Mouse (Mus musculus): ENCODE measurements at regions not wholly inside any gene's neighbourhood (a gene's known extent, or its start where the extent isn't known, plus 50 kb on each side); places are given as distances from the start of the nearest gene placed in this dataset.

DNA sequence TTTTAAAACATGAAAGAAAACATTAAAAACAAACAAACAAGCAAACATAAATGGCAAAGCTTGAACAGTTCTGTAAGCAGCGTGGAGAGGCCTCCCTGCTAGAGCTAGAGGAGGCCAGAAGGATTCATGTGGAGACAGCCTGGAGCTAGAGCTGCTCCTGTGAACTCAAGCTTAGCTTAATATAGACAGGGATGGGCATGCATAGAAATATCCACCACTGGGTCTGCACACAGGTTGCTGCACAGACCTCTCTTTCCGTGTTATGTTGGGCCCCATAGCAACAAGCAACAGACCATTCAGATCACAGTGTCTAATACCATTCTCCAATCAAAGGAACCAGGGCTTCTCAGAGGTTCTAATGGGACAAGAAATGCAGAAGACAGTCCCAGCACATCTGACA, 122.9 kb upstream of the Magi3 start:
- DNase-seq (ENCODE audit: low spot score), result no peak

DNA sequence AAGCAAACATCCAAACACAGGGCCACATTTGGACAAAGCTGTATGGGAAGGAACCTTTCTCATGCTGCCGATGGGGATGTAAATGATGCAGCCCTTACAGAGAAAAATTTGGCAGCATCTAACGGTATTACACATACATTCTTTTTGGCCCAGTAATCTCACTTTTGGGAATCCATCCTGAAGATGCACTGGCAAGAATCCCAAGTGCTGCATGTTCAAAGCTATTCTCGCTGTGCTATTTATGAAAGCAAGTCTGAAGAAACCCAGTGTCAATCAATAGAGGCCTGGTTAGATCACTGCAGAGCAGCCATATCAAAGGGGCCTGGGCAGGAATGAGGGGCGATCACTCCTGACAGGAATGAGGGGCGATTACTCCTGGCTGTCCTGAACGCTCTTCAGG, 122.0 kb upstream of the Magi3 start:
- DNase-seq (ENCODE audit: low spot score), result no peak

DNA sequence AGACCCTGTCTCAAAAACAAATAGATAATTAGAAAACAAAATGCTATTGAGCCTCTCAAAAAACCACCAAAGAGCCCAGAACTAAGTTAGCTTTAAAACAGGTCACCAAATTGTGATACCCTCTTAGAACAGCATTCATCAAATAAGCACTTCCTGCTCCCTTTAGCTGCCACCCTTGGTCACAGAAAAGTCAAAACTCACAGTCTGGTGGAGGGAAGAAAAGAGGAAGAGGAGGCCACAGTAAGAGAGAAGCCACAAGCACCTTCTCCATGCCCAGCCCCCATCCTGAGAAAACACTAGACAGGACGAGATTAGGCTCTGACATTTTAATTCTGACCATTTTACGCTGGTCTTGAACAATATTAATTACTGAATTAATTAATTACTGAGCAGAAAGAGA, 120.2 kb upstream of the Magi3 start:
- DNase-seq (ENCODE audit: low spot score), result no peak

DNA sequence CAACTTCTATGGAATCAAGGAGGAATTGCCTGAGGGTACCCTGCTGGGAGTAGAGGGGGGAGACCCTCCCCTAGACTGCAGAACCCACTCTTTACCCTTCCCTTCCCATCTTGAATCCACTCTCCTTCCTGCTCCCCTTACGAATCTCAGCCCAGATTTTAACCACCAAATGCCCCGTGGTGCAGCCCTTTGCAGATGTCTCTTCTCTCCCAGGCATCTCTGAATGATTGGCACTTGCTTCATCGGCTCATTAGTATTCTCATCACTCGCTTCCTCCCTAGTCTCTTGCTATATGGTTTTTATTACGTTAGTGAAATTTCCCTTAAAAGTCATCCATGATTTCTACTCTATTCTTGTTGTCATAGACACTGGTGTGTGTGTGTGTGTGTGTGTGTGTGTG, 116.7 kb upstream of the Magi3 start:
- DNase-seq (ENCODE audit: low spot score), result no peak

DNA sequence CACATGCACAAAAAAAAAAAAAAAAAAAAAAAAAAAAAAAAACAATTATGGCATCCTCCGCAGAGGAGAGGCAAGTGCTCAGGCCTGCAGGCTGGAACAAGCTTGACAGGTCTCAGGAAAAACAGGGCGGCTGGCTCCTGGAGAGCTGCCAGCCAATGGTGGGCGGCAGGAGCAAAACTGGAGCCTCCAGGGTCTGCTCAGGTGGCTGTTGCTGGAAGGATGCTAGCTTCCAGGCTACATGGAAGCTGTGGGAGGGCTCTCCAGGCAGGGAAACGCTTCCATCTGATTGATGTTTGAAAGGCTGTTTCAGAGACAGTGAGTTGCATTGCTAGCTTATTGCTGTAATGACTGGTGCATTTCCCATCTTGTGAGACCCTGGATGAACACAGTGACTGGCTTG, 116.1 kb upstream of the Magi3 start:
- peak; percentile 42 for DNase-seq (ENCODE audit: low spot score)

DNA sequence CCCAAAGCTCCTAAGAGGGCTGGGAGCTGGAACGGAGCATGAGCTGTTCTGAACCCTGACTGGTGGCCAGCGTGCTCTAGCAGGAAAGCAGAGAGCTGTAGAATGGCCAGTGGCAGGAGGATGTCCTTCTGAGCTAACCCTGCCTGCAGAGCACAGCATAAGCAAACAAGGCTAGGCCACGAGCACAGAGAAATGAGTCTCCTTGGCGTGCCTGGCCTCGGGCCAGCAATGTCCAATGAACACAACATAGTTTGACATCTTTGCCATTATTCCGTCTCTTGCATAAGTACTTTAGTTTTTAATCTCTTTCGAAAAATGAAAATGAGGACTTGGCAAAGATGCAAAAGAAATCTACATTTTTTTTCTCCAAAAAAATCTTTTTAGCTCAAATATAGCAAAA, 114.6 kb upstream of the Magi3 start:
- DNase-seq (ENCODE audit: low spot score), result no peak

DNA sequence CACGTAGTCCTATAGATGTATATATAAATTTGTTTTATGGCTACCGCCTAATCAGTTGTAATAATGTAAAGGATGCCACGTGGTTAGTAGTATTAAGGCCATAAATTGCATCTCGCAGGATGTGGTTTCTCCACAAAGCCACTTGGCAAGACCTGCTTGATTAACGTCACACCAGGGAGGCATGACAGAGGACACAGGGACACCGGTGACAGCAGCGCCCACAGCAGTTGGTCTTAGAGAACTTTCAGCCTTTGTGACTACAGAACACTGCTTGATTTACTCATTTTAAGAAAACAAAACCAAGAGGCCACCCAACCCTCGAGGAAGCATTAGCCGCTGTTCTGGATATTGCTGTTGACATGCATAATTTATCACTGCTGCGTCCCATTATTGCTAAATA, 113.2 kb upstream of the Magi3 start:
- DNase-seq (ENCODE audit: low spot score), result no peak

DNA sequence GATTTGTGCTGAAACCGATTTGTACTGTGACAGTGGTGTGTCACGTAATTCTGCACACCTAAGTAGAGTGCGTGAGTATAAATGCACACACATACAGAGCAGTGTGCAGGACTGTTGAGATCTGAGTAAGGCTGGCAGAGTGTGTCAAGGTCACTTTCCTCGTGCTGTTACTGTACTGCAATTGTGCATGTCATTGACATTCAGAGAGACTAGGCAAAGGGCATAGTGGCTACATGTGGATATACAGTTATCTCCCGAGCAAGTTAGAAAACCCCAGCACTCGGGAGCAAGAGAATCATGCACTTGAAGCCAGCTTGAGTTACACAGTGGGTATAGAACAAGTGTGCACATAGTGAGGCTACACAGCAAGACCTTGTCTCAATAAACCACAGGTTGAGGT, 110.5 kb upstream of the Magi3 start:
- no peak for DNase-seq (ENCODE audit: low spot score)

DNA sequence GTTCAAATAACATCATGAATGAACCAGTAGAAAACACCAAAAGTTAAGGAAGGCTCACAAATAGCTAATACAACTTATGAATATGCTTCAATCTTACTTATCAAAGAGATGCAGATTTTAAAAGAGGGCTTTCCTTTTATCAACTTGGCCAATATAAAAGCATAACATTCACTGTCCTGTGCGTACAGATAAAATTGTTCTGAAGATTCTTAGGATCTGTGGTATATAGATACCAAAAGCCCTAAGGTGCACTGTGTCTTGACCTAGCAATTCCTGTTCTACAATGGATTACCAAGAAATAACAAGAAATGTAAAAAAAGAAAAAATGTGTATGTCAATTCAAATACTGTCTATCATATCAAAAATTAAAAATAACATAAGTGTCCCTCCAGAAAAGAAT, 107.7 kb upstream of the Magi3 start:
- DNase-seq (ENCODE audit: low spot score), result no peak

DNA sequence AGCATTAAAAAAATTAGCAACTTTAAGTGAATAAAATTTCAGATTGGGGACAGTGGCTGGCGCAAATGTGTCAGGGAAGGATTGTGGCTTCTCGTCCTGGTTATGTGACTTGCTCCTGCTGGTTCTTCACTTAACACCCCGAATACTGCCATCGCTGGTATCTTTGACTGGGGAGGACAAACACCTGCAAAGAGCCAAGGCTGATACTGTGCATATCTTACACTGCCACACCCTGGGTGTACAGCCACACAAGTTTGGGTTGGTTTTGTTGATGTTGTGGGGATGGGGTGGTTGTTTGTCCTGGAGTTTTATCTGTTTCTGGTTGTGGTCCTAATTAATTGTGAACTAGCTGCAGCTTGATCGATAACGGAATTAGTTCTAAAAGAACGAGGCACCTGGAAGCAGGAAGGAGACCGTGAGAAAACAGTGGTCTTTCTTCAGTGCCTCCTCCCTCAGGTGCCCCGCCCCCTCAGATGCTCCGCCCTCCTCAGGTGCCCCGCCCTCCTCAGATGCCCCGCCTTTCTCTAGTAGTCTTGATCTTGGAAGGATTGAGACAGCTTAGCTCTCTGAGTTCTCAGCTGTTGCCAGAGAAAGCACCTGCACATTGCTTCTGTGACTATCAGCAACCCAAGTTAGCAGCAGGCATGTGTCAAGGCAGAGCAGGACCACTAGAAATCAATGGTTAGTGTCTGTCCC, 107.0 kb upstream of the Magi3 start:
- DNase-seq (ENCODE audit: low spot score), result no peak

DNA sequence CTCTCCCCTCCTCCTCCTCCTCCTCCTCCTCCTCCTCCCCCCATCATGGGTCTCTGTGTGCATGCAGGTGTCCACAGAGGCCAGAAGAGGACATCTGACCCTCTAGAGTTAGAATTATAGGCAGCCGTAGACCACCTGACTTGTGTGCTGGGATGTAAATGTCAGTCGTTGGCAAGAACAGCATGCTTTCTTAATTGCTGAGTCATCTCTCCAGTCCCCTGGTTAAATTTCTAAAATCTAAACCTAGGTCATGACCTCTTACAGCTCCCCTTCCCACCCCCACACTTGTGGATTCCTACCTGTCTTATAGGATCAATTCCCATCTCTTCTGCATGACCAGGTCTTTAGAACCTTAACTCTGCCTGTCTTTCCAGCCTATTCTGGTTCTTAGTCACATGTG, 102.4 kb upstream of the Magi3 start:
- DNase-seq (ENCODE audit: low spot score), result no peak

DNA sequence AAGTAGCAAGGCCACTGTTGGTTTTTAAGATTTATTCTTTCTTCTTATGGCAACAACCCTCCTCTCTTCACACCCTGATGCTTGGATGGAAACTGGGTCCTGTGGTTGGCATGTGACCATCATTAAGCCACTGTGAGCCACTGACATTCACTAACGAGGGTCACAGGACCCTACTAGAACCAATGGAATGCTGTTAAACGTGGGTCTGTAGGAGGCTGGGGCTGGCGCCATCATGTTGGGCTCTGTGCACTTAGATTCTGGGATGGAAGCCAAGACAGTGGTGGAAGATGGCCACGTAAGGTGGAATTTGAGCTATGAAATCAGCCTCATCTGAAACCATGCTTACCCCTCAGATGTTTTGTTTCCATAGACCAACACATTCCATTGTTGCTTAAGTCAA, 100.2 kb upstream of the Magi3 start:
- no peak for DNase-seq (ENCODE audit: low spot score)

DNA sequence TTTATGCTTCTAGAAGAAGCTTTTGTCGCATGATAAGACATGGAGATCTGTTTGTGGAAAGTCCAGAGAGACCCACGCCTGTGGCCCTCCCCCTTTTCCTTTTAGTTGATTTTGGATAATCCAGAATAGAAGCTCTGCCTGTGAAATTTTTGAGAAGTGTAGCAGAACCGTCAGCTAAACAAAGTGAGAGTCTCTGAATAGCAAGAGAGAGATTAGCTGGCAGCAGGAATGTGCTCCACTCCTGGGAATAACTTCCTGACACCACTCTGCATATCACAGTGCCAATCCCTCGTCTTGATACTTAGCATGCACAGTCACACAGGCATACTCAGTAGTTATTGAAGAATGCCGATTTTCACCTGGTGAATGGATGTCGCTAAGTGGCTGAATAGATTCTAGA, 99.2 kb upstream of the Magi3 start:
- DNase-seq (ENCODE audit: low spot score), result no peak

DNA sequence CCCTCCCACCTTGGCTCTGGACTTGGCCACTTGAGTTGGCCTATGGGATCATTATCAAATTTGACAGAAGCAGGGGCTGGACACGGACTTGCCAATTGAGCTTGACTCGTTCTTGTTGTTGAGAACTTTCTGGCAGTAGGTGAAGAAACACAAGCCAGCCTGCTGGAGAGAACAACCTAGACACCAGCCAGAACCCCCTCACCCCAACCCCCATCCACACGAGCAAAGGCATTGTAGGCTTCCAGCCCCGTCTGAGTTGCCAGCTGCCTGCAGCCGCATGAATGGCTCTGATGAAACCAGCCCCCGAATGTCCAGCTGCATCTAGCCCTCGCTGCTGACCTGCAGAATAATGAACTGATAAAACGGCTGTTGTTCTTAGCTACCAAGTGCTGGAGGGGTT, 98.7 kb upstream of the Magi3 start:
- DNase-seq (ENCODE audit: low spot score), result no peak

DNA sequence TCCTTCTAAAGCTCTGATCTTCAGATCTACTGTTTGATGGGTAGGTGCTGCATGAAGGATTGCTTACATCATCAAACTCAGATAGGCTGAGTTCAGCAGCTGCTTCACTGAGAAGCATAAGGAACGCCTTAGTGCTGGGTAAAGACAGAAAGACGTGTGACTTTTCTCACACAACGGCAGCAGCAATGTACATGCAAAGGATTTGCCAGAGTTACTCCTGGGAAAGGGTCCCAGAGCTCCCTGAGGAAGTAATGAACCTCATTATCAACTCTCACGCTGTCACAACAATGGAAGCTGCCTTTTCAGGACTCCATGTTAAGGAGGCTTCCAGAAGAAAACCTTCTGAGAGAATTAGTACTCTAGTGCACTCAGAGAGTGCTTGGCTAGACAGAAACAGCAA, 97.4 kb upstream of the Magi3 start:
- DNase-seq (ENCODE audit: low spot score), result no peak

DNA sequence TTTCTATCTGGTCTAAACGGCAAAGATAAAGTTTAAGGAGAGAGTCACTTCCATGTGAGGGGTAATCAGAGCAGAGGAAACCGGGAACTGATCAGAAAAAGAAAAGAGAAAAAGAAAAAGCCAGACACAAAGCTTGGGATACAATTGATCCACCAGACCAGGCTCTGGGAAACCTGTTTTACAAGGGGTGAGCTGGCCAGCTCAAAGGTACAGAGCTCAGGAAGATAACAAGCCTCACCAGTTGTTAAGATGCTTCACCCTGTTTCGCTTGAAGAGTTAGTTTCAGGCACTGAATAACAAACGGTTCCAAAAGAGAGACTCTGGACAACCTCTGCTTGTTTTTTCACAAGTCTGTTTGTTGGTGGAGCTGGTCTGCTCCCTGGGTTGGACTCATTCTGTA, 92.9 kb upstream of the Magi3 start:
- no peak for DNase-seq (ENCODE audit: low spot score)

DNA sequence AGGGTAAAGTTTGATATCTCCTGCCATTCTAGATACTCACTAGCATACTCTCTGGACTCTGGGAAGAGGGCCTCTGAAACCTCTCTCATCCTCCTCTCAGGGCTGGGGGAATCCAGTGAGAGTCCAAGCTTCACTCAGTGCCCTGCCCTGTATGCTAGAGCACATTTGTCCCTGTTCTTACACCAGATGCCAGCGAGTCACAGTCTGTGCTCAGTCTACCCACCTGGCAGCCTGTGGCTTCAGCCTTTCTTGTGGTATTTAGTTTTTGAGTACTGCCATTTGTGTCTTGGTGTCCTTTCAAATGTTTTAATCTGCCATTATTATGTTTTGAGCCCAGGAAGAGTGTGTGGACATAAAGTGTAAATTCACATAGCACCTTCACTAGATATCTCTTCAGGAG, 86.8 kb upstream of the Magi3 start:
- no peak for DNase-seq (ENCODE audit: low spot score)

DNA sequence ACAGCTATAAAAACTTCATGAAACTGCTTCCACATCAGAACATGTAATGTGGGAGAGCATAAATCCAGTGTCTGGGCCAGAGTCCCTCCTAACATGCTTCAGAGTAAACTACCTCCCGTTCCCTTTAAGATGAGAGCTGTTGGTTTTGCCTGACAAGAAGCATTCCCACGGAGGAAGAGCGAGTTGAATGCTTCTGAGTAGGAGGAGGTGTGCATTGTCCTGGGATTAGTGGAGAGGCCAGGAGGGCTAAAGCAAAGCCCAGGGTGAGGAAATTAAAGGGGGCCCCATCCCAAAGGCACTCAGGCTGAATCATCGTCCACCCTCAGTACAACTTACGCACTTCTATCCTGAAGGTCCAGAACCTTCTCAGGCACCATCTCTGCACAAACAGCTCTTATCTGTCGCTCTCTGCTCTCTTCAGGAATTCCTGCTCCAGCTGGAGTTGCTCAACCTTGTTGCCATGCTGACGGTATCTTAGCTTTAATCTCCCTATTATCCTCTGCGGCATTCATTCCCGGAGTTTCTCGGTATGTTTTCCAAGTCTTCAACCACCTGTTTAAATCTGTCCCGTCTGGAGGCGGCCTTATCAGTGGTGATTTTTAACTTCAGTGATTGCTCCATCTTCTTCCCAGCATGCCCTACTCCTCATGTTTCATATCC, 85.9 kb upstream of the Magi3 start:
- DNase-seq (ENCODE audit: low spot score), result peak; percentile 20

DNA sequence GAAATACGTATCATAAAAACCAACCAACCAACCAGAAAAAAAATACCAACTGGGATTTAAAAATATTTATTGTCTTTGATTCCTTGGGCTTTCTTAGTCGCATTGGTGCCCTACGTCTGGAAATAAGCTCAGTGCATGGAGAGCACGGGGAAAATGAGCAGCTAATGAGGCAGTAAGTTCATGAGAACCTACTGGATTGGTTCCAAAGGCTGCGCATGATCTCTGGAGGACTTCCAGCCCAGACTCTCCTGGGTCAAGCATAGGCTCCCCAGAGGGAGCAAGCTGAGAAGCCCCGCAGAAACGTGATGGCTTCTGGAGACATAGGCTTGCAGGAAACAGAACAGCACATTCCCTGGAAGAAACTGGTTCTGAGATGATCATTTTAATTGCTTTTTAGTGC, 83.4 kb upstream of the Magi3 start:
- DNase-seq (ENCODE audit: low spot score), result no peak

DNA sequence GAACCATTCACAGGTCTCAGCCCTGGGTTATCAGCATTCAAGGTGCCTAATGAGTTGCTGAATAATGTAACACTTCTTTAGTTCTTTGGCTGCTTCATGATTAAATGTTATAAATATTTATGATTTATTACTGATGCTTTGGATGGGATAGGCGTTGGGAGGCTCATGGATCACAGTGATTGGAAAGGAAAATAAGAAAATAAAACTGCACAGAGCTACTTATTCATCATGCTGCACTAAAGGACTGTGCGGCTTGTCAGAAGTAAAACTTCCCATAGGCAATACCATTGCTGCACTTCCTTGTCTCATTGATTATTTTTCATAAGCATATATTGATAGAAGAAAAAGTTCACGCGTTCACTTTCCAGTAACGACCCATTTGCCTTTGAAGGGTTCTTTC, 80.0 kb upstream of the Magi3 start:
- no peak for DNase-seq (ENCODE audit: low spot score)

DNA sequence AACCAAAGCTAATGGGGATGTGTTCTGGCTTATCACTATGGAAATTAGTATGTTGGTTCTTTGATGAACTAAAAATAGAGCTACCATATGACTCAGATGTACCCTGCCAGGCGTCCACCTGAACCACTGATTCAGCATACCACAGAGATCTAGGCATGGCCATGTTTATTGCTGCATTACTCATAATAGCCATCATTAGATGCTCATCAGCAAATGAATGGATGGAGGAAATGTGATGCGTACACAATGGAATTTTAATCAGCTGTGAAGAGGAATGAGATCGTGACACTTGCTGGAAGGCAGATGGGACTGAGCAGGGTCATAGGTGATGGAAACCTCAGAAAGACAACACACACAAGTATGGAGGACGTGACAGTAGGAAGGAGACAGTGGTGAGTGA, 78.7 kb upstream of the Magi3 start:
- no peak for DNase-seq (ENCODE audit: low spot score)

DNA sequence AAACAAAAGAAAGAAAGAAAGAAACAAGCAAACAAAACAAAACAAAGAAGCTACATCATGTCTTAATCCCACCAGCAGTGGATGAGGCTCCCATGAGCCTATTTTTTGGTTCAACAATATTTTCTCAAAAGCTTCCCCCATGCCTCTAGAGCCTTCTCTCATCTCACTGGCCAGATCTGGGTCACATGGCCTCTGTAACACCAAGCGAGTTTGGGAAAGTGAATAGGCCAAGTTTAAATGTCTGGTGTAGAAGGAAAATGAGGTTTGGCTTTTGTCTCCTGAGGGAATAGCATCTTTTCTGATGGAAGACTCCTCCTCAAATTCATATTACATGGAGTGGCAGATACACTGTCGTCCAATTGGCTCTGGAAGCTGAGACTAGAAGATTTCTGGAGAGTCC, 78.2 kb upstream of the Magi3 start:
- no peak for DNase-seq (ENCODE audit: low spot score)

DNA sequence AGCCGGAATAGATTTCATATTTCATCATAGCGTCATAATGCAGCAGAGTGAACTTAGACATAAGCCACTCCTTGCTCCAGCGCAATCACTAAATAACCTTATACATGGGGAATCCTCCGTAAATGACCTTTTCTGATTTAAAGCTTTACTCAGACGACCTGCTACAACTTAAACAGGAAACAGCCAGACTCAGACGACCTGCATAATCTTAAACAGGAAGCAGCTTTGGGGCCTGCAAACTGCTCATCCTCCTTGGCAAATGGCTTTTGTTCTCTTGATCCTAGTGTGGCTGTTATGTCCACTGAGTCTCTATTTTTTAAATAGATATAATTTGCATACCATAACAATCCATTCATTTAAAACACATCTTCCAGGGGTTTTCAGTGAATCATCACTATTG, 76.9 kb upstream of the Magi3 start:
- DNase-seq (ENCODE audit: low spot score), result no peak

DNA sequence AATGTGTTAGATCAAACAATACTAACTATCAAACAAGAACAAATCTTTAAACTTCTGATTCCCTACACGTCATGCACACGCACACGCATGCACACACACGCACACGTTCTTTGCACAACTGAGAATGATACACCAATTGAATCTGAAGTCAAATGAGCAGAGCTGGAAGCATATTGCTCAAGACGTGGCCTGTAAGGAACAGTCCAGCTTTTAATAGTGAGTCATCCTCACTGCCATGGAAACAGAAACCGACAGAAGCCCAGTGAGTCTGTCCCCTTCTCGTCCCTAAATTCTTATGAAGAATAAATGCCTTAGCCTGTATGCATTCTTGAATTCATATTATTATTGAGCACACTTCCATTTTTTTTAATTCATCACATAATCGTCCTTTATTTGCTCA, 75.7 kb upstream of the Magi3 start:
- peak; percentile 25 for DNase-seq (ENCODE audit: low spot score)
